Mouse (Mus musculus): Measurements from ENCODE around the gene Rrp15.

DNA sequence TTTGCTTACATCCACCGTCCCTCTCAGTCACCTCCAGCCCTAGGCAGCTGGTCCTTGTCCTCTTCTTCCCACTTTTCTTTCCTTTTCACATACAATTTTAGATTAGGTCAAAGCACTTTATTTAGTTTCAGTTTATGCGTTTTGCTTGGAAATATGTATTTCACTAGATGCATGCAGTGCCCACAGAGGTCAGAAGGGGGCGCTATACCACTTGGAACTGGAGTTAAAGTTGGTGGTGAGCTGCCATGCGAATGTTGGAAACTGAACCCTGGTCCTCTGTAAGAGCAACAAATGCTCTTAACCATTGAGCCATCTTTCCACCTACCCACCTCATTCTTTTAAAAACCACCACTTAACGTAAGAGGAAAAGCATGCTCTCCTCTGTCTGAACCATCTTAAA lies 21.5 kb upstream of the Rrp15 start:
- TF ChIP-seq CTCF (IDR thresholded peaks at IDR 0.05; ENCODE audit: low read depth, low read length) (no peak), POLR2A (IDR thresholded peaks at IDR 0.05; ENCODE audit: borderline replicate concordance, low read depth, low read length) (no peak)

Measured in bone marrow macrophage, adult 2 months (primary cell).